ENCODE assay signal across 13 mouse cellular contexts in genomic region chr9:62517112-62517957, GRCm38 (mm10). TPM values are rescaled to one million over a fixed set of nuclear protein-coding genes. Genes with fewer than 3 reads are reported as not detected.
DNase-seq lines count a peak whose midpoint lies in the region; ATAC-seq and TF ChIP-seq lines count a peak whose summit lies in the region.
"Had no signal": no experiment of that assay in that cellular context is flagged by ENCODE, and none has a peak within 500 bp of the region (broad histone marks: within the 10 kb centered on the region; RNA-seq: fewer than 3 reads in every experiment).

No protein-coding gene starts in this region.

- H3K9me3 ChIP-seq in hindbrain, embryonic 10.5 days: no peaks in the 10 kb centered on the region
- no peaks in the 10 kb centered on the region for H3K9me3 ChIP-seq in hindbrain, embryonic 16.5 days (ENCODE audit: control insufficient read depth, low read length)
- no peaks in the 10 kb centered on the region for H3K9me3 ChIP-seq in hindbrain, embryonic 14.5 days (ENCODE audit: control insufficient read depth, low read length)
- H3K9me3 ChIP-seq in limb, embryonic 12.5 days: no peaks in the 10 kb centered on the region
- H3K9me3 ChIP-seq: liver, embryonic 15.5 days; neural tube, embryonic 12.5 days had no signal

- no peak for DNase-seq in hindbrain, embryonic 10.5 days (ENCODE audit: low spot score)
- DNase-seq in left cerebral cortex, adult 2 months (ENCODE audit: extremely low spot score in 1 of 2, low spot score in 2 of 2): peak in 1 of 2 experiments; percentile 65
- no peak for DNase-seq in left cerebral cortex, adult 11 months (ENCODE audit: low spot score)
- no peak for DNase-seq in hindbrain, embryonic 14.5 days (ENCODE audit: low spot score)
- no peak for DNase-seq in gastrocnemius, adult 2 months
- no peak for DNase-seq in adrenal gland, postnatal 4 days (ENCODE audit: low spot score in 2 of 2)
- DNase-seq: lung, postnatal 14 days; thymus, postnatal 14 days had no signal

- 70% methylated on average over 6 of the region's 6 CpGs for WGBS in hindbrain, embryonic 10.5 days
- WGBS in hindbrain, embryonic 16.5 days: 64% methylated on average over 6 of the region's 6 CpGs
- WGBS in hindbrain, embryonic 14.5 days: 65% methylated on average over 6 of the region's 6 CpGs
- WGBS in limb, embryonic 12.5 days: 66% methylated on average over 6 of the region's 6 CpGs

- H3K4me2 ChIP-seq in hindbrain, embryonic 16.5 days (ENCODE audit: low read length): no peak overlapping the region
- H3K4me2 ChIP-seq in hindbrain, embryonic 14.5 days (replicated peaks): no peak overlapping the region
- no peak overlapping the region for H3K4me2 ChIP-seq in limb, embryonic 12.5 days
- H3K4me2 ChIP-seq: liver, embryonic 15.5 days; neural tube, embryonic 12.5 days had no signal

- peaks cover 70% of the 10 kb centered on the region for H3K4me1 ChIP-seq in hindbrain, embryonic 10.5 days (replicated peaks)
- H3K4me1 ChIP-seq in hindbrain, embryonic 16.5 days (ENCODE audit: control insufficient read depth, insufficient read depth, low read depth, low read length): peaks cover 57% of the 10 kb centered on the region
- H3K4me1 ChIP-seq in hindbrain, embryonic 14.5 days (replicated peaks; ENCODE audit: control insufficient read depth, insufficient read depth, low read length): peaks cover 52% of the 10 kb centered on the region
- peaks cover 37% of the 10 kb centered on the region for H3K4me1 ChIP-seq in limb, embryonic 12.5 days (replicated peaks)
- H3K4me1 ChIP-seq: liver, embryonic 15.5 days had no signal

- H3K4me3 ChIP-seq in hindbrain, embryonic 10.5 days: no peak overlapping the region
- H3K4me3 ChIP-seq in hindbrain, embryonic 16.5 days (ENCODE audit: low read length): no peak overlapping the region
- H3K4me3 ChIP-seq in left cerebral cortex, adult 2 months: no peak overlapping the region
- no peak overlapping the region for H3K4me3 ChIP-seq in hindbrain, embryonic 14.5 days (replicated peaks; ENCODE audit: low read length)
- H3K4me3 ChIP-seq in limb, embryonic 12.5 days (replicated peaks): no peak overlapping the region
- H3K4me3 ChIP-seq in gastrocnemius, adult 2 months: no peak overlapping the region
- H3K4me3 ChIP-seq: erythroblast, embryonic 14.5 days; liver, embryonic 15.5 days; neural tube, embryonic 12.5 days had no signal

- no peak for TF ChIP-seq CTCF in left cerebral cortex, adult 2 months (IDR thresholded peaks at IDR 0.05)
- TF ChIP-seq CTCF in gastrocnemius, adult 2 months (IDR thresholded peaks at IDR 0.05): no peak

- intact Hi-C loops in left cerebral cortex, adult 2 months (cut with DNase I): no loop called here
- intact Hi-C loops in gastrocnemius, adult 2 months (cut with DNase I): no loop called here

- no peak for ATAC-seq in hindbrain, embryonic 16.5 days
- ATAC-seq in hindbrain, embryonic 14.5 days (ENCODE audit: low FRiP score): no peak
- no peak for ATAC-seq in limb, embryonic 12.5 days (ENCODE audit: insufficient number of reproducible peaks, insufficient read depth, low FRiP score, low TSS enrichment, low read depth)

- H3K27me3 ChIP-seq in hindbrain, embryonic 10.5 days (ENCODE audit: insufficient read depth, poor library complexity, severe bottlenecking): peaks cover 7% of the 10 kb centered on the region; the same call in 1 of the 2 replicates
- H3K27me3 ChIP-seq in hindbrain, embryonic 16.5 days (replicated peaks; ENCODE audit: control insufficient read depth, insufficient read depth, low read length): no peaks in the 10 kb centered on the region
- H3K27me3 ChIP-seq in hindbrain, embryonic 14.5 days (ENCODE audit: control insufficient read depth, insufficient read depth, low read length): no peaks in the 10 kb centered on the region
- H3K27me3 ChIP-seq in limb, embryonic 12.5 days: peaks cover 7% of the 10 kb centered on the region; the same call in 1 of the 2 replicates
- H3K27me3 ChIP-seq: neural tube, embryonic 12.5 days had no signal

- no peak overlapping the region for H3K9ac ChIP-seq in hindbrain, embryonic 16.5 days (ENCODE audit: low read depth, low read length)
- H3K9ac ChIP-seq in hindbrain, embryonic 14.5 days: no peak overlapping the region
- H3K9ac ChIP-seq in limb, embryonic 12.5 days (replicated peaks): 0 out of 2 replicates have a peak overlapping the region, but pooled peaks have one; percentile 8
- H3K9ac ChIP-seq: liver, embryonic 15.5 days; neural tube, embryonic 12.5 days had no signal

- no peaks in the 10 kb centered on the region for H3K36me3 ChIP-seq in hindbrain, embryonic 10.5 days
- H3K36me3 ChIP-seq in hindbrain, embryonic 16.5 days (ENCODE audit: control insufficient read depth, insufficient read depth, low read length): no peaks in the 10 kb centered on the region
- no peaks in the 10 kb centered on the region for H3K36me3 ChIP-seq in hindbrain, embryonic 14.5 days (replicated peaks; ENCODE audit: control insufficient read depth, insufficient read depth)
- no peaks in the 10 kb centered on the region for H3K36me3 ChIP-seq in limb, embryonic 12.5 days
- H3K36me3 ChIP-seq: liver, embryonic 15.5 days; neural tube, embryonic 12.5 days had no signal

- H3K27ac ChIP-seq in hindbrain, embryonic 10.5 days: peak overlapping the region; percentile 6; the same call in 1 of the 2 replicates
- no peak overlapping the region for H3K27ac ChIP-seq in hindbrain, embryonic 16.5 days (ENCODE audit: low read depth, low read length)
- H3K27ac ChIP-seq in left cerebral cortex, adult 2 months: peak overlapping the region; percentile 67
- peak overlapping the region; percentile 2; the same call in 1 of the 2 replicates for H3K27ac ChIP-seq in hindbrain, embryonic 14.5 days
- no peak overlapping the region for H3K27ac ChIP-seq in limb, embryonic 12.5 days
- no peak overlapping the region for H3K27ac ChIP-seq in gastrocnemius, adult 2 months
- H3K27ac ChIP-seq: liver, embryonic 15.5 days; neural tube, embryonic 12.5 days had no signal

RNA-seq across cellular contexts. Expression of gene Coro2b, which starts 19.5 kb away (rescaled TPM):
- 17.5 and 30.7 TPM in 2 replicates for polyA plus RNA-seq in hindbrain, embryonic 10.5 days (2016; fragmentation: Nextera tagmentation; extraction: Ambion mirVana)
- polyA plus RNA-seq in hindbrain, embryonic 16.5 days (2015; fragmentation: Nextera tagmentation; extraction: Ambion mirVana): 37.5 and 46.2 TPM in 2 replicates
- total RNA-seq in left cerebral cortex, adult 2 months (2021): 100 to 1,000 TPM; 178 to 185 TPM
- 35.8 and 38.5 TPM in 2 replicates for polyA plus RNA-seq in hindbrain, embryonic 14.5 days (2014; fragmentation: Nextera tagmentation; extraction: Ambion mirVana)
- 7.6 and 8.0 TPM in 2 replicates for polyA plus RNA-seq in limb, embryonic 12.5 days (2016; fragmentation: Nextera tagmentation; extraction: Ambion mirVana)
- 1 to 10 TPM; 6.7 to 8.7 TPM for total RNA-seq in gastrocnemius, adult 2 months (2021)
- 10 to 100 TPM; 28.4 to 32.6 TPM for total RNA-seq in adrenal gland, postnatal 4 days (2021)
- polyA plus RNA-seq: erythroblast, embryonic 14.5 days had no signal

Comparison
In these comparisons a context has a peak if more than half of its experiments do, and no peak if none do; other contexts are left out.
1. H3K27ac ChIP-seq: peak in hindbrain, embryonic 10.5 days (single experiment), left cerebral cortex, adult 2 months (single experiment) and hindbrain, embryonic 14.5 days (single experiment); none in hindbrain, embryonic 16.5 days (single experiment), limb, embryonic 12.5 days (single experiment) and gastrocnemius, adult 2 months (single experiment).